Mouse (Mus musculus) embryonic facial prominence, embryonic 15.5 days (tissue): ENCODE data around the gene Acot10. TPM values are rescaled to one million over a fixed set of nuclear protein-coding genes. Genes with fewer than 3 reads are reported as not detected.

ENCODE experiments used
- polyA plus RNA-seq: library from polyadenylated mRNA; unstranded; fragments of >200 nt; fragmentation: Nextera tagmentation; extraction: Ambion mirVana; gene quantifications from 2 replicates; pipeline ENCODE4 v1.2.1, GENCODE M21; 2015

Acot10 gene
- polyA plus RNA-seq, 1 experiment from 2014 or later: 0.11 TPM

Other genes with a start within 250 kb of the Acot10 start
- 0.96 and 1.4 TPM in 2 replicates for gene Cdh12, start 217.5 kb downstream of the Acot10 start, polyA plus RNA-seq